Mouse (Mus musculus) forebrain, embryonic 14.5 days (tissue): Measurements from ENCODE around the gene Tmco4. TPM values are rescaled to one million over a fixed set of nuclear protein-coding genes. Genes with fewer than 3 reads are reported as not detected.

Experiments used
- ATAC-seq: fragments of 200-750 bp; cut with Nextera tagmentation; 2 replicates; pipeline ENCODE4 v1.8.0; 2017; ENCODE audit warnings: mild to moderate bottlenecking, moderate library complexity
- DNase-seq: peaks from one replicate; pipeline ENCODE4 v3.0.0-alpha.2; 2015; ENCODE audit warnings: low spot score
- H3K27ac ChIP-seq: fragments of 300-500 bp; sonication (generic); 2 replicates; pipeline ENCODE4 v1.5.1; 2014; ENCODE audit warnings: low read depth, mild to moderate bottlenecking, control low read depth, low read length, moderate library complexity
- H3K27me3 ChIP-seq: fragments of 300-500 bp; sonication (generic); replicated peaks from 2 replicates; pipeline ENCODE4 v1.6.1; 2014; ENCODE audit warnings: low read length, control low read depth, mixed read lengths; ENCODE audit not compliant: control insufficient read depth, insufficient read depth
- H3K36me3 ChIP-seq: fragments of 300-500 bp; sonication (generic); 2 replicates; pipeline ENCODE4 v1.6.1; 2014; ENCODE audit warnings: low read length, control low read depth; ENCODE audit not compliant: control insufficient read depth, insufficient read depth
- H3K4me1 ChIP-seq: fragments of 300-500 bp; sonication (generic); 2 replicates; pipeline ENCODE4 v1.6.1; 2014; ENCODE audit warnings: antibody characterized with exemption, low read length, control low read depth; ENCODE audit not compliant: control insufficient read depth, insufficient read depth
- H3K4me2 ChIP-seq: fragments of 300-500 bp; sonication (generic); 2 replicates; pipeline ENCODE4 v1.6.1; 2014; ENCODE audit warnings: mild to moderate bottlenecking, control low read depth, low read length
- H3K4me3 ChIP-seq: fragments of 300-500 bp; sonication (generic); 2 replicates; pipeline ENCODE4 v1.5.1; 2014; ENCODE audit warnings: low read depth, low read length, control low read depth
- H3K9ac ChIP-seq: fragments of 300-500 bp; sonication (generic); 2 replicates; pipeline ENCODE4 v1.6.1; 2014; ENCODE audit warnings: mild to moderate bottlenecking, low read length, control low read depth, moderate library complexity
- H3K9me3 ChIP-seq: fragments of 300-500 bp; sonication (generic); replicated peaks from 2 replicates; pipeline ENCODE4 v1.6.1; 2016; ENCODE audit warnings: low read length, control low read depth, mixed read lengths; ENCODE audit not compliant: control insufficient read depth
- WGBS: fragments of 180-500 bp; shearing (Covaris S2); extraction: QIAGEN DNeasy Blood & Tissue Kit; methylation state at CpG from one replicate; pipeline ENCODE4 v1.1.7; 2014; 5-methylcytosine and 5-hydroxymethylcytosine counted together
- polyA plus RNA-seq: library from polyadenylated mRNA; unstranded; fragments of >200 nt; fragmentation: Nextera tagmentation; extraction: Ambion mirVana; gene quantifications from 2 replicates; pipeline ENCODE4 v1.2.1, GENCODE M21; 2014

The Tmco4 gene
- 0.68 and 0.70 TPM in 2 replicates for polyA plus RNA-seq

- DNase-seq (peak; percentile 72), ATAC-seq (peak; percentile 86)
- Histone ChIP-seq H3K27me3 (no peaks in the 10 kb centered on the region), H3K36me3 (no peaks in the 10 kb centered on the region), H3K9ac (peak within 1 kb of the TSS; percentile 80), H3K27ac (peak within 1 kb of the TSS; percentile 52; the same call in 1 of the 2 replicates), H3K4me2 (peak within 1 kb of the TSS; percentile 93), H3K4me1 (peaks cover 8% of the 10 kb centered on the region; the same call in 1 of the 2 replicates), H3K9me3 (no peaks in the 10 kb centered on the region), H3K4me3 (peak within 1 kb of the TSS; percentile 49)
- 3% methylated on average over 59 of the region's 60 CpGs for WGBS
These were observed at the start of gene Tmco4 for GRCm38 (mm10) chr4:138972827-138973718. TSS of gene Tmco4 (plus strand) at chr4:138972888.

- 75% methylated on average over 2 of the region's 2 CpGs for WGBS
- Histone ChIP-seq H3K9ac (no peak overlapping the region), H3K27ac (no peak overlapping the region), H3K4me3 (no peak overlapping the region), H3K4me1 (no peaks in the 10 kb centered on the region), H3K9me3 (no peaks in the 10 kb centered on the region), H3K36me3 (no peaks in the 10 kb centered on the region), H3K4me2 (no peak overlapping the region), H3K27me3 (no peaks in the 10 kb centered on the region)
- peak; percentile 10 for DNase-seq
- ATAC-seq: no peak
These were observed 47.1 kb upstream of the Tmco4 start for GRCm38 (mm10) chr4:138925561-138925960.

GRCm38 (mm10) chr4:138933862-138934261 is 38.8 kb upstream of the Tmco4 start:
- Histone ChIP-seq H3K4me3 (no peak overlapping the region), H3K4me2 (no peak overlapping the region), H3K36me3 (no peaks in the 10 kb centered on the region), H3K27ac (no peak overlapping the region), H3K9me3 (no peaks in the 10 kb centered on the region), H3K9ac (no peak overlapping the region), H3K4me1 (no peaks in the 10 kb centered on the region), H3K27me3 (no peaks in the 10 kb centered on the region)
- DNase-seq (no peak), ATAC-seq (no peak)
- WGBS: 79% methylated on average over 3 of the region's 3 CpGs

- H3K27me3 ChIP-seq: no peaks in the 10 kb centered on the region
- H3K9ac ChIP-seq: no peak overlapping the region
- no peaks in the 10 kb centered on the region for H3K4me1 ChIP-seq
- H3K9me3 ChIP-seq: no peaks in the 10 kb centered on the region
- H3K4me2 ChIP-seq: no peak overlapping the region
- 89% methylated on average over 11 of the region's 11 CpGs for WGBS
- no peaks in the 10 kb centered on the region for H3K36me3 ChIP-seq
- H3K4me3 ChIP-seq: no peak overlapping the region
- H3K27ac ChIP-seq: no peak overlapping the region
- DNase-seq: no peak
- ATAC-seq: no peak
These were observed 38.1 kb upstream of the Tmco4 start for GRCm38 (mm10) chr4:138934456-138935145.

- Histone ChIP-seq H3K27ac (no peak overlapping the region), H3K9ac (no peak overlapping the region), H3K4me2 (no peak overlapping the region), H3K4me1 (no peaks in the 10 kb centered on the region), H3K4me3 (no peak overlapping the region), H3K27me3 (no peaks in the 10 kb centered on the region), H3K36me3 (no peaks in the 10 kb centered on the region), H3K9me3 (no peaks in the 10 kb centered on the region)
- 80% methylated on average over 10 of the region's 10 CpGs for WGBS
- no peak for DNase-seq
- ATAC-seq: no peak
These were observed 34.0 kb upstream of the Tmco4 start for GRCm38 (mm10) chr4:138938495-138939269.

GRCm38 (mm10) chr4:138939481-138939880 is 33.2 kb upstream of the Tmco4 start:
- no peak overlapping the region for H3K27ac ChIP-seq
- no peaks in the 10 kb centered on the region for H3K27me3 ChIP-seq
- no peak for DNase-seq
- H3K4me1 ChIP-seq: no peaks in the 10 kb centered on the region
- WGBS: 70% methylated on average over 4 of the region's 4 CpGs
- H3K9ac ChIP-seq: no peak overlapping the region
- no peaks in the 10 kb centered on the region for H3K36me3 ChIP-seq
- ATAC-seq: no peak
- no peaks in the 10 kb centered on the region for H3K9me3 ChIP-seq
- H3K4me3 ChIP-seq: no peak overlapping the region
- no peak overlapping the region for H3K4me2 ChIP-seq

GRCm38 (mm10) chr4:138941401-138941800 is 31.3 kb upstream of the Tmco4 start:
- DNase-seq (no peak), ATAC-seq (no peak)
- H3K36me3 ChIP-seq: no peaks in the 10 kb centered on the region
- no peak overlapping the region for H3K27ac ChIP-seq
- H3K4me1 ChIP-seq: no peaks in the 10 kb centered on the region
- H3K27me3 ChIP-seq: no peaks in the 10 kb centered on the region
- 45% methylated on average over 7 of the region's 7 CpGs for WGBS
- no peak overlapping the region for H3K4me2 ChIP-seq
- no peak overlapping the region for H3K4me3 ChIP-seq
- H3K9me3 ChIP-seq: no peaks in the 10 kb centered on the region
- no peak overlapping the region for H3K9ac ChIP-seq

- H3K27ac ChIP-seq: no peak overlapping the region
- H3K4me3 ChIP-seq: no peak overlapping the region
- no peaks in the 10 kb centered on the region for H3K36me3 ChIP-seq
- H3K9me3 ChIP-seq: no peaks in the 10 kb centered on the region
- H3K27me3 ChIP-seq: no peaks in the 10 kb centered on the region
- ATAC-seq (no peak), DNase-seq (no peak)
- 61% methylated on average over 6 of the region's 6 CpGs for WGBS
- no peak overlapping the region for H3K4me2 ChIP-seq
- no peaks in the 10 kb centered on the region for H3K4me1 ChIP-seq
- H3K9ac ChIP-seq: no peak overlapping the region
These were observed 30.7 kb upstream of the Tmco4 start for GRCm38 (mm10) chr4:138941966-138942365.
